Mouse (Mus musculus) midbrain, embryonic 16.5 days (tissue): ENCODE results near the gene Abcb11. TPM values are rescaled to one million over a fixed set of nuclear protein-coding genes. Genes with fewer than 3 reads are reported as not detected.

Source experiments
- ATAC-seq: fragments of 200-750 bp; cut with Nextera tagmentation; 2 replicates; pipeline ENCODE4 v1.8.0; 2017; ENCODE audit warnings: moderate TSS enrichment
- H3K27ac ChIP-seq: fragments of 300-500 bp; sonication (generic); 2 replicates; pipeline ENCODE4 v1.5.1; 2014; ENCODE audit warnings: mild to moderate bottlenecking, low read length, mixed read lengths
- H3K27me3 ChIP-seq: fragments of 300-500 bp; sonication (generic); 2 replicates; pipeline ENCODE4 v1.6.1; 2014; ENCODE audit warnings: low read depth, low read length, mixed read lengths; ENCODE audit not compliant: control insufficient read depth, insufficient read depth
- H3K36me3 ChIP-seq: fragments of 300-500 bp; sonication (generic); 2 replicates; pipeline ENCODE4 v1.6.1; 2014; ENCODE audit warnings: mild to moderate bottlenecking, low read length, moderate library complexity, mixed read lengths; ENCODE audit not compliant: control insufficient read depth, insufficient read depth
- H3K4me1 ChIP-seq: fragments of 300-500 bp; sonication (generic); 2 replicates; pipeline ENCODE4 v1.6.1; 2014; ENCODE audit warnings: mild to moderate bottlenecking, low read length, mixed read lengths; ENCODE audit not compliant: control insufficient read depth, insufficient read depth
- H3K4me2 ChIP-seq: fragments of 300-500 bp; sonication (generic); 2 replicates; pipeline ENCODE4 v1.6.1; 2014; ENCODE audit warnings: mild to moderate bottlenecking, low read length, mixed read lengths
- H3K4me3 ChIP-seq: fragments of 300-500 bp; sonication (generic); 2 replicates; pipeline ENCODE4 v1.5.1; 2014; ENCODE audit warnings: low read depth, mild to moderate bottlenecking, low read length, moderate library complexity, mixed read lengths
- H3K9ac ChIP-seq: fragments of 300-500 bp; sonication (generic); 2 replicates; pipeline ENCODE4 v1.6.1; 2014; ENCODE audit warnings: low read depth, low read length, mixed read lengths
- H3K9me3 ChIP-seq: fragments of 300-500 bp; sonication (generic); replicated peaks from 2 replicates; pipeline ENCODE4 v1.6.1; 2014; ENCODE audit warnings: mild to moderate bottlenecking, low read length, mixed read lengths; ENCODE audit not compliant: control insufficient read depth, poor library complexity, severe bottlenecking
- WGBS: fragments of 180-500 bp; shearing (Covaris S2); extraction: QIAGEN DNeasy Blood & Tissue Kit; methylation state at CpG from one replicate; pipeline ENCODE4 v1.1.7; 2014; 5-methylcytosine and 5-hydroxymethylcytosine counted together
- polyA plus RNA-seq: library from polyadenylated mRNA; unstranded; fragments of >200 nt; fragmentation: Nextera tagmentation; extraction: Ambion mirVana; gene quantifications from 2 replicates; pipeline ENCODE4 v1.2.1, GENCODE M21; 2015

The Abcb11 gene
- polyA plus RNA-seq, 1 experiment from 2014 or later: not detected

GRCm38 (mm10) chr2:69212652-69213051 lies 129.8 kb downstream of the Abcb11 start:
- H3K27me3 ChIP-seq: no peaks in the 10 kb centered on the region
- no peaks in the 10 kb centered on the region for H3K36me3 ChIP-seq
- no peak overlapping the region for H3K9ac ChIP-seq
- no peak for ATAC-seq
- WGBS: 64% methylated on average over 10 of the region's 10 CpGs
- H3K4me3 ChIP-seq: no peak overlapping the region
- no peak overlapping the region for H3K4me2 ChIP-seq
- H3K27ac ChIP-seq: no peak overlapping the region
- H3K9me3 ChIP-seq: no peaks in the 10 kb centered on the region
- H3K4me1 ChIP-seq: no peaks in the 10 kb centered on the region

DNA sequence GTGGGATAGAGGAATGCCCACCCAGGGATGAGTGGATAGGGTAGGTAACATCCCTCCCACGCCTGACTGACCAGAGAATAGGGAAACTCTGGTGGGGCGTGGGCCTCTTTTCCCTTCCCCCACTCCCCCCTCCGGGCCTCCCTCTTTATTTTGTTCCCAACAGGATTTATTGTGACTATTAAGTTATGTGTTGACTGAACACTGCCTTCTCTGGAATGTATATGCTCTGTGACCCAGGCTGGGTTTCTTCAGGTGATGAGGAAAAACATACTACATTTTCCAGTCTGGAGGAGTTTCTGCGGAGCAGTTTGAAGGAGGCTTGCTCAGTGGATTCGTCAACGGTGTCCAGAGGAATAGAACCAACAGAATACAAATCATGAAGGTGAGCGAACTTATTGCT lies 131.6 kb downstream of the Abcb11 start, which contains the start of gene G6pc2:
Gene G6pc2 (plus strand): TSS at position 301 of the 400 bp plus-strand sequence.
- Histone ChIP-seq H3K36me3 (no peaks in the 10 kb centered on the region), H3K27me3 (no peaks in the 10 kb centered on the region), H3K4me1 (no peaks in the 10 kb centered on the region; the same call in 1 of the 2 replicates), H3K4me3 (no peak within 1 kb of the TSS), H3K4me2 (no peak within 1 kb of the TSS), H3K9ac (no peak within 1 kb of the TSS), H3K9me3 (no peaks in the 10 kb centered on the region), H3K27ac (no peak within 1 kb of the TSS)
- 81% methylated on average over 7 of the region's 7 CpGs for WGBS
- ATAC-seq: no peak

- Histone ChIP-seq H3K4me2 (no peak overlapping the region), H3K27ac (no peak overlapping the region), H3K4me3 (no peak overlapping the region), H3K27me3 (no peaks in the 10 kb centered on the region), H3K9ac (no peak overlapping the region), H3K36me3 (no peaks in the 10 kb centered on the region), H3K9me3 (no peaks in the 10 kb centered on the region), H3K4me1 (peaks cover 6% of the 10 kb centered on the region; the same call in 1 of the 2 replicates)
- WGBS: 98% methylated on average over 3 of the region's 3 CpGs
- ATAC-seq: no peak
These were observed 132.7 kb downstream of the Abcb11 start for GRCm38 (mm10) chr2:69209684-69210083.

GRCm38 (mm10) chr2:69206523-69206922 lies 135.9 kb downstream of the Abcb11 start:
- no peaks in the 10 kb centered on the region for H3K36me3 ChIP-seq
- H3K9ac ChIP-seq: no peak overlapping the region
- no peak overlapping the region; the same call in 1 of the 2 replicates for H3K4me2 ChIP-seq
- no peak overlapping the region for H3K4me3 ChIP-seq
- H3K27me3 ChIP-seq: no peaks in the 10 kb centered on the region
- 23% methylated on average over 7 of the region's 7 CpGs for WGBS
- no peak for ATAC-seq
- no peaks in the 10 kb centered on the region for H3K9me3 ChIP-seq
- no peak overlapping the region for H3K27ac ChIP-seq
- H3K4me1 ChIP-seq: peaks cover 6% of the 10 kb centered on the region; the same call in 1 of the 2 replicates

DNA sequence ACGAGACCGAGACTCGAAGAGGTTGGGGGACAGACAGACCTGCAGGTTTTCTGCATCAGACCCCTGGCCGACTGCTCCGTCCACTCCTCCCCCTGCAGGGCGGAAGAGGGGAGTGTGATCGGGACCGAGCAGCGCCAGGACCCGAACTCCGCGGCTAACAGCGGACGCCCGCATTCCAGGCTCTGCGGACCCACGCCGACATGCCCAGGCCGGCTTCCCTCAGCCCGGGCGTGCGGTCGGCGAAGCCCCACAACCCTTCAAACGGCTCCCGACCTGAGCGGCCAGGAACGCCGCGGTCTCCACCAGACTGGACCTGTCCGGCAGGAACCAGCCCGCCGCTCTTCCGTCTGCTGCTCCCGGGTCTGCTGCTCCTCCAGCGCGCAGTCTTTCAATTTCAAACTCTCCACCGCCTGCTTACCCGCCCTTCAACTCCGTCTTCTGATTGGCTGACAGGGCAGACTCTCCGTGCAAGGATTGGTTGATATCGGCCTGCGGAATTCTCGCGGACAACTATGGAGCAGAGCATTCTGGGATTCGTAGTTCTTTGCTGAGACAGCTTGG lies 136.5 kb downstream of the Abcb11 start, which contains the start of gene Spc25:
Gene Spc25 (minus strand): TSS at position 404 of the 561 bp plus-strand sequence.
- no peaks in the 10 kb centered on the region for H3K27me3 ChIP-seq
- H3K4me2 ChIP-seq: peak within 1 kb of the TSS; percentile 98
- no peaks in the 10 kb centered on the region for H3K9me3 ChIP-seq
- H3K9ac ChIP-seq: peak within 1 kb of the TSS; percentile 68
- H3K36me3 ChIP-seq: no peaks in the 10 kb centered on the region
- WGBS: 0% methylated on average over 46 of the region's 46 CpGs
- peaks cover 6% of the 10 kb centered on the region; the same call in 1 of the 2 replicates for H3K4me1 ChIP-seq
- peak within 1 kb of the TSS; percentile 82 for H3K4me3 ChIP-seq
- H3K27ac ChIP-seq: no peak within 1 kb of the TSS
- ATAC-seq: peak; percentile 100

GRCm38 (mm10) chr2:69205185-69205584 lies 137.2 kb downstream of the Abcb11 start:
- H3K27ac ChIP-seq: no peak overlapping the region
- H3K9ac ChIP-seq: no peak overlapping the region
- no peaks in the 10 kb centered on the region for H3K9me3 ChIP-seq
- no peaks in the 10 kb centered on the region for H3K36me3 ChIP-seq
- H3K4me1 ChIP-seq: peaks cover 6% of the 10 kb centered on the region; the same call in 1 of the 2 replicates
- WGBS: 22% methylated on average over 6 of the region's 6 CpGs
- peak overlapping the region; percentile 82 for H3K4me3 ChIP-seq
- ATAC-seq: no peak
- no peaks in the 10 kb centered on the region for H3K27me3 ChIP-seq
- H3K4me2 ChIP-seq: peak overlapping the region; percentile 98

- no peak for ATAC-seq
- no peak overlapping the region for H3K9ac ChIP-seq
- no peaks in the 10 kb centered on the region for H3K4me1 ChIP-seq
- H3K4me3 ChIP-seq: no peak overlapping the region
- no peak overlapping the region for H3K4me2 ChIP-seq
- no peaks in the 10 kb centered on the region for H3K9me3 ChIP-seq
- no peaks in the 10 kb centered on the region for H3K27me3 ChIP-seq
- no peak overlapping the region for H3K27ac ChIP-seq
- WGBS: 94% methylated on average over 5 of the region's 5 CpGs
- no peaks in the 10 kb centered on the region for H3K36me3 ChIP-seq
These were observed 148.9 kb downstream of the Abcb11 start for GRCm38 (mm10) chr2:69193555-69193954.

GRCm38 (mm10) chr2:69191059-69191458 lies 151.4 kb downstream of the Abcb11 start:
- Histone ChIP-seq H3K27me3 (no peaks in the 10 kb centered on the region), H3K4me3 (no peak overlapping the region), H3K9me3 (no peaks in the 10 kb centered on the region), H3K36me3 (no peaks in the 10 kb centered on the region), H3K9ac (no peak overlapping the region), H3K4me1 (no peaks in the 10 kb centered on the region), H3K4me2 (no peak overlapping the region), H3K27ac (no peak overlapping the region)
- no peak for ATAC-seq
- 92% methylated on average over 5 of the region's 5 CpGs for WGBS

DNA sequence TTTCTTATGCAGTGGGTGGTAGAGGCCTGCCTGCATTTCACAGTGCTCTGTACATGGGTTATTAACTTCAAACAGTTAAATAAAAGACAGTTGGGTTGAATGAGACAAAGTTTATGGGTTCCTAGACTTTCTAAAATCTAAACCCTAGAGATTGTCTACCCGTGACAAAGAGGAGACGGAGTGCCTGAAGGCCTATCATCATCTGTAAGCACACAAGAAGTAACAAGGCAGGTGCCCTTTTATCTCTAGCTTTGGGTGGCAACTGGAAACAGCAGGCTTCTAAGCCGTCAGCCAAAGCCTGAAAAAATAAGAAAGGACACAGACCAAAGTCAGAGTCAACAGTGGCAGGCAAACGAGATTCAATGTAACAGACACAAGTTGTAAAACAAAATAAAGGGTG lies 153.2 kb downstream of the Abcb11 start:
- Histone ChIP-seq H3K27ac (no peak overlapping the region), H3K27me3 (no peaks in the 10 kb centered on the region), H3K9ac (no peak overlapping the region), H3K9me3 (no peaks in the 10 kb centered on the region), H3K4me3 (no peak overlapping the region), H3K36me3 (no peaks in the 10 kb centered on the region), H3K4me2 (no peak overlapping the region), H3K4me1 (no peaks in the 10 kb centered on the region)
- no peak for ATAC-seq
- WGBS: 63% methylated on average over 4 of the region's 4 CpGs
